Mouse (Mus musculus) CH12.LX (cell line): ENCODE data around the gene Ube2q1. TPM values are rescaled to one million over a fixed set of nuclear protein-coding genes. Genes with fewer than 3 reads are reported as not detected.
"Not testable (repeated sequence)": the region's sequence is repeated elsewhere in the genome, so short reads cannot be mapped to it uniquely, and the experiment has no call there.

Source experiments
- DNase-seq: peaks from one replicate; pipeline ENCODE4 v3.0.0-alpha.2; 2013; ENCODE audit errors: extremely low read depth
- H3K27ac ChIP-seq: 2 replicates; pipeline ENCODE4 v1.5.1; 2012; ENCODE audit warnings: low read depth, mild to moderate bottlenecking, control low read depth, moderate library complexity; ENCODE audit not compliant: insufficient read depth
- H3K27me3 ChIP-seq: replicated peaks from 2 replicates; pipeline ENCODE3; 2012; ENCODE audit warnings: inconsistent platforms
- H3K36me3 ChIP-seq, 2 experiments: replicated peaks in 1 of 2; 2 replicates each; pipeline versions ENCODE3 to v1.6.1; 2012; ENCODE audit warnings: inconsistent platforms in 1 of 2, low read length in 1 of 2, mild to moderate bottlenecking in 1 of 2, mixed read lengths in 1 of 2, moderate library complexity in 1 of 2; ENCODE audit not compliant: control insufficient read depth in 1 of 2, insufficient read depth in 1 of 2
- H3K4me1 ChIP-seq, 2 experiments: 2 replicates each; pipeline ENCODE4 v1.6.1; 2012; ENCODE audit warnings: inconsistent platforms in 1 of 2, moderate library complexity in 1 of 2; ENCODE audit not compliant: insufficient read depth in 2 of 2, control insufficient read depth in 1 of 2
- H3K4me2 ChIP-seq: 2 replicates; pipeline ENCODE4 v1.6.1; 2012; ENCODE audit warnings: low read depth, mild to moderate bottlenecking, control low read depth; ENCODE audit not compliant: poor library complexity, insufficient read depth, severe bottlenecking
- H3K4me3 ChIP-seq, 3 experiments: fragments of 150-350 bp in 1 of 3; sonication (generic) in 1 of 3; replicated peaks in 1 of 3; 2 replicates each; pipeline versions ENCODE3 to v1.5.1; 2011 to 2012; ENCODE audit warnings: low read depth in 2 of 3, low read length in 2 of 3, mild to moderate bottlenecking in 2 of 3, moderate library complexity in 2 of 3, control low read depth in 1 of 3, improper control_type of control experiment in 1 of 3, inconsistent platforms in 1 of 3, mixed read lengths in 1 of 3; ENCODE audit not compliant: poor library complexity in 1 of 3
- H3K79me2 ChIP-seq: replicated peaks from 2 replicates; pipeline ENCODE4 v1.6.1; 2012; ENCODE audit warnings: mild to moderate bottlenecking, moderate library complexity; ENCODE audit not compliant: control insufficient read depth, poor library complexity, insufficient read depth, severe bottlenecking; ENCODE audit errors: extremely low read depth
- H3K9ac ChIP-seq: 2 replicates; pipeline ENCODE4 v1.6.1; 2012; ENCODE audit warnings: low read depth, mild to moderate bottlenecking, control low read depth, moderate library complexity; ENCODE audit not compliant: insufficient read depth
- H3K9me3 ChIP-seq: replicated peaks from 2 replicates; pipeline ENCODE3; 2012; ENCODE audit warnings: low read length, inconsistent platforms, mixed read lengths
- BHLHE40 ChIP-seq: IDR thresholded peaks from 2 replicates; pipeline ENCODE4 v1.6.1; 2011; ENCODE audit warnings: mild to moderate bottlenecking, low read depth, low read length, improper control_type of control experiment
- CHD1 ChIP-seq: IDR thresholded peaks from 2 replicates; pipeline ENCODE4 v1.6.1; 2012; ENCODE audit warnings: low read depth, low read length, improper control_type of control experiment, inconsistent platforms
- HCFC1 ChIP-seq: IDR thresholded peaks from 2 replicates; pipeline ENCODE4 v1.6.1; 2012; ENCODE audit warnings: low read depth, mild to moderate bottlenecking, inconsistent platforms, low read length, improper control_type of control experiment
- JUN ChIP-seq: IDR thresholded peaks from 2 replicates; pipeline ENCODE4 v1.6.1; 2011; ENCODE audit warnings: low read depth, mild to moderate bottlenecking, low read length, improper control_type of control experiment, moderate library complexity; ENCODE audit not compliant: insufficient read depth
- KAT2A ChIP-seq: IDR thresholded peaks from 2 replicates; pipeline ENCODE4 v1.6.1; 2012; ENCODE audit warnings: low read length, improper control_type of control experiment, inconsistent platforms; ENCODE audit not compliant: insufficient replicate concordance
- MAZ ChIP-seq: IDR thresholded peaks from 2 replicates; pipeline ENCODE4 v1.6.1; 2012; ENCODE audit warnings: low read depth, mild to moderate bottlenecking, inconsistent platforms, low read length, improper control_type of control experiment, moderate library complexity
- MEF2A ChIP-seq: IDR thresholded peaks from 2 replicates; pipeline ENCODE4 v1.6.1; 2014; ENCODE audit warnings: low read depth, mild to moderate bottlenecking, inconsistent platforms, low read length, improper control_type of control experiment, borderline replicate concordance
- MXI1 ChIP-seq: IDR thresholded peaks from 2 replicates; pipeline ENCODE4 v1.6.1; 2011; ENCODE audit warnings: mild to moderate bottlenecking, low read depth, low read length, improper control_type of control experiment
- MYC ChIP-seq: IDR thresholded peaks from 2 replicates; pipeline ENCODE4 v1.6.1; 2011; ENCODE audit warnings: low read depth, mild to moderate bottlenecking, improper control_type of control experiment, low read length
- NELFE ChIP-seq: IDR thresholded peaks from 2 replicates; pipeline ENCODE4 v1.6.1; 2011; ENCODE audit warnings: low read depth, low read length, improper control_type of control experiment
- NRF1 ChIP-seq: IDR thresholded peaks from 2 replicates; pipeline ENCODE4 v1.6.1; 2014; ENCODE audit warnings: low read depth, mild to moderate bottlenecking, inconsistent platforms, low read length, improper control_type of control experiment, moderate library complexity
- POLR2AphosphoS2 ChIP-seq: IDR thresholded peaks from 2 replicates; pipeline ENCODE4 v1.6.1; 2011; ENCODE audit warnings: low read depth, low read length, improper control_type of control experiment
- RAD21 ChIP-seq: IDR thresholded peaks from 2 replicates; pipeline ENCODE4 v1.6.1; 2011; ENCODE audit warnings: low read depth, mild to moderate bottlenecking, low read length, improper control_type of control experiment, moderate library complexity
- SIN3A ChIP-seq: IDR thresholded peaks from 2 replicates; pipeline ENCODE4 v1.6.1; 2012; ENCODE audit warnings: low read length, improper control_type of control experiment, inconsistent platforms
- TCF12 ChIP-seq: IDR thresholded peaks from 2 replicates; pipeline ENCODE4 v1.6.1; 2014; ENCODE audit warnings: low read depth, mild to moderate bottlenecking, inconsistent platforms, low read length, improper control_type of control experiment
- UBTF ChIP-seq: IDR thresholded peaks from 2 replicates; pipeline ENCODE4 v1.6.1; 2012; ENCODE audit warnings: low read depth, mild to moderate bottlenecking, inconsistent platforms, low read length, improper control_type of control experiment, moderate library complexity
- ZC3H11A ChIP-seq: IDR thresholded peaks from 2 replicates; pipeline ENCODE4 v1.6.1; 2012; ENCODE audit warnings: low read depth, mild to moderate bottlenecking, inconsistent platforms, low read length, improper control_type of control experiment
- ZMIZ1 ChIP-seq: IDR thresholded peaks from 2 replicates; pipeline ENCODE4 v1.6.1; 2012; ENCODE audit warnings: low read depth, mild to moderate bottlenecking, inconsistent platforms, low read length, improper control_type of control experiment
- dilution Hi-C: fragments of 300-500 bp; cut with MboI; formaldehyde crosslinking; loops from 2 replicates; pipeline ENCODE4 v1.14.3; 2020; ENCODE audit warnings: low sequenced_read_pairs; ENCODE audit not compliant: extremely low pct_unique_long_range_greater_than_20kb, extremely low pct_ligation_motif_present
- in situ Hi-C: fragments of 300-500 bp; cut with MboI; formaldehyde crosslinking; loops from 3 replicates; pipeline ENCODE4 v1.14.3; 2019; ENCODE audit warnings: low sequenced_read_pairs, low pct_ligation_motif_present, low pct_unique_long_range_greater_than_20kb, mixed read lengths
- polyA plus RNA-seq: library from polyadenylated mRNA; unstranded; fragments of >175 nt; gene quantifications from 2 replicates; pipeline ENCODE4 v1.2.1, GENCODE M21; 2012; ENCODE audit warnings: low read depth; ENCODE audit not compliant: insufficient read length
- total RNA-seq, 2 experiments: library from RNA; depleted of rRNA; stranded (reverse); fragments of 300-350 nt in 1 of 2; fragments of >200 nt in 1 of 2; gene quantifications; 2 replicates each; pipeline ENCODE4 v1.2.3; 2012 to 2014

The Ube2q1 gene
- total and polyA plus RNA-seq, 3 experiments = 35.4 to 88.8 (median 59.4) TPM

DNA sequence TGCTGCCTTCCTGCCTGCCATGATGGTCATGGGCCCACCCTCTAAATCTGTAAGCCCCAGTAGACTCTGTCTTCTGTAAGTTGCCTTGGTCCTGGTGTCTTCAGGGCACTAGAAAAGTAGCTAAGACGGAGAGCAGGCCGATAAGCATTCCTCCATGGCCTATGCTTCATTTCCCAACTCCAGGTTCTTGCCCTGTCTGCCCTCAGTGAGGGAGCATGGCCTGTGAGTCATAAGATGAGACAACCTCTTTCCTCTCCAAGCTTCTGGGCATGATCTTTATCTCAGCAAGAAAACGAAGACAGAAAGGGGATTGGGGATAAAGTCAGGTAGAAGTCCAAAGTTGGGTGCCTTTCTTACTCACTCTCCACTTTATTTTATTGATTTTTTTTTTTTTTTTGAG, 25.1 kb downstream of the Ube2q1 start:
- Histone ChIP-seq H3K4me3 (no peak overlapping the region), H3K27me3 (no peaks in the 10 kb centered on the region), H3K4me1 (peaks cover 13 to 46% of the 10 kb centered on the region in 2 experiments), H3K4me2 (no peak overlapping the region), H3K9me3 (no peaks in the 10 kb centered on the region), H3K27ac (no peak overlapping the region), H3K9ac (no peak overlapping the region), H3K79me2 (no peaks in the 10 kb centered on the region), H3K36me3 (no peaks in the 10 kb centered on the region)
- no peak for DNase-seq
- in situ Hi-C loops (loop anchor here (10.0 to 25.0 kb wide), 2 partner anchors 164 to 276 kb away; partner anchors contain the start of genes Atp8b2 and Tpm3), dilution Hi-C loops (no loop called here)
- TF ChIP-seq MAZ (no peak), POLR2AphosphoS2 (no peak), HCFC1 (no peak), SIN3A (no peak), CHD1 (no peak), BHLHE40 (no peak), KAT2A (no peak), NRF1 (no peak), MXI1 (no peak), RAD21 (no peak)

DNA sequence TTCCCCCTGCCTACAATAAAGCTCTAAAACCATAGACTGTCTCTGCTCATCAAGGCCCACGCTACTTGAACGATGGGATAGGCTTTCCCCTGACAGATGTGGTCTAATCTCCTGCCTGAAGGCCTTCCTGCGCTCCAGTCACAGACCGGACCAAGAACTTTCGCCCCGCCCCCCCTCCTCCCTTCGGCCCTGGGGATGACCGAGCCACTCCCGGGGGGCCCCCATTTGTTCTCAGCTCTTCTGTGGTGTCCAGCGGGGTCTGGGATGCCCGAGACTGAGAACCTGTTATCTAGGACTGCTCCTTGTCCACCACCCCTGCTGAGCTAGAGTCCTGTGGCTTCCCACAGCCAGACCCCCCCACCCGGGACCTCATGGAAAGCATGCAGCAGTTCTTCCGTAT, 26.1 kb downstream of the Ube2q1 start:
- H3K4me1 ChIP-seq = peaks cover 14 to 46% of the 10 kb centered on the region in 2 experiments
- no peak overlapping the region for H3K27ac ChIP-seq
- DNase-seq = no peak
- H3K79me2 ChIP-seq = no peaks in the 10 kb centered on the region
- no peak overlapping the region for H3K4me2 ChIP-seq
- H3K4me3 ChIP-seq = no peak overlapping the region
- in situ Hi-C loops = loop anchor here (10.0 to 25.0 kb wide), 2 partner anchors 163 to 275 kb away; partner anchors contain the start of genes Atp8b2 and Tpm3
- no peak overlapping the region for H3K9ac ChIP-seq
- dilution Hi-C loops = no loop called here
- H3K27me3 ChIP-seq = no peaks in the 10 kb centered on the region
- no peaks in the 10 kb centered on the region for H3K9me3 ChIP-seq
- no peaks in the 10 kb centered on the region for H3K36me3 ChIP-seq
- TF ChIP-seq NRF1 = no peak
- no peak for TF ChIP-seq MAZ
- TF ChIP-seq TCF12 = no peak
- TF ChIP-seq ZC3H11A = no peak
- TF ChIP-seq NELFE = no peak
- TF ChIP-seq CHD1 = no peak
- no peak for TF ChIP-seq MYC
- TF ChIP-seq MEF2A = no peak
- no peak for TF ChIP-seq UBTF
- no peak for TF ChIP-seq POLR2AphosphoS2
- TF ChIP-seq RAD21 = no peak
- no peak for TF ChIP-seq MXI1
- TF ChIP-seq JUN = no peak
- no peak for TF ChIP-seq ZMIZ1
- no peak for TF ChIP-seq KAT2A

DNA sequence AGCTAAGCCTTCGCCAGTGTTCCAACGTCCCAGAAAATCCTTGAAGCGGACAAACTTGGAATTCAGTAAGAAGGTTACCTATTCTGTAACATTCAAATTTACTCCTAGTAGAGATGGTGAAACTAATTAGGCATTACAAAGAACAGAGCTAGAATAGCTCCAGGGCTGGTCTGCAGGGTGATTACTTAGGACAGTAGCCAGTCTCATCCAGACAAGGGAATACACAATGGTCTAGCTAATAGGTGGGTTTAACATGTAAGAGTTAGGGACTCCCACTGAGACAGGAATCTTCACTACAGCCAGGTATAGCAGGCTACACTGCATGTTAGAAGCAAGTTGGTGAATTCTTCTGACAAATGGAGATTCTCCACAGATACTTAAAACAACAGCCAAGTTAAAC, 26.7 kb downstream of the Ube2q1 start:
- H3K27ac ChIP-seq = not testable (repeated sequence)

More for the DNA sequence above, 26.7 kb downstream of the Ube2q1 start:
- H3K36me3 ChIP-seq, dilution Hi-C loops, H3K9me3 ChIP-seq, H3K4me2 ChIP-seq, H3K79me2 ChIP-seq, H3K27me3 ChIP-seq, in situ Hi-C loops, H3K4me3 ChIP-seq, H3K9ac ChIP-seq, DNase-seq: not testable (repeated sequence)
- peaks cover 14 to 46% of the 10 kb centered on the region in 2 experiments for H3K4me1 ChIP-seq
